18 mouse cellular contexts compared by ENCODE assay signal in genomic region chr4:131430420-131430819, GRCm38 (mm10).
"Had no signal": no experiment of that assay in that cellular context is flagged by ENCODE, and none has a peak within 500 bp of the region (broad histone marks: within the 10 kb centered on the region; RNA-seq: fewer than 3 reads in every experiment).

No protein-coding gene starts in this region.

- H3K4me1 ChIP-seq: lung, embryonic 15.5 days; megakaryocyte, embryonic 14.5 days had no signal

- H3K9me3 ChIP-seq: lung, embryonic 15.5 days; megakaryocyte, embryonic 14.5 days; midbrain, embryonic 13.5 days; midbrain, embryonic 15.5 days; neural tube, embryonic 12.5 days had no signal

- H3K27me3 ChIP-seq: lung, embryonic 15.5 days; midbrain, embryonic 13.5 days; midbrain, embryonic 15.5 days; neural tube, embryonic 12.5 days had no signal

- ATAC-seq: liver, postnatal 0 days; lung, postnatal 0 days; midbrain, embryonic 15.5 days had no signal

- H3K27ac ChIP-seq: lung, embryonic 15.5 days; macrophage; midbrain, embryonic 13.5 days; midbrain, embryonic 15.5 days; neural tube, embryonic 12.5 days had no signal

- DNase-seq: liver, postnatal 0 days; lung, adult 2 months; lung, postnatal 14 days; lung, postnatal 36 days; right cerebral cortex, postnatal 14 days; right cerebral cortex, postnatal 4 days; spleen, adult 18-20 months; thymus, adult 18-20 months; thymus, postnatal 14 days; thymus, postnatal 36 days had no signal

- H3K36me3 ChIP-seq: lung, embryonic 15.5 days; midbrain, embryonic 13.5 days; midbrain, embryonic 15.5 days; neural tube, embryonic 12.5 days had no signal

- H3K4me3 ChIP-seq: lung, embryonic 15.5 days; megakaryocyte, embryonic 14.5 days; midbrain, embryonic 13.5 days; midbrain, embryonic 15.5 days; neural tube, embryonic 12.5 days had no signal

- H3K4me2 ChIP-seq: lung, embryonic 15.5 days; midbrain, embryonic 11.5 days; midbrain, embryonic 13.5 days; midbrain, embryonic 15.5 days; neural tube, embryonic 12.5 days had no signal

- H3K9ac ChIP-seq: liver, postnatal 0 days; lung, embryonic 15.5 days; midbrain, embryonic 15.5 days; neural tube, embryonic 12.5 days had no signal
